Mouse (Mus musculus): ENCODE measurements around the gene Gm20479. TPM values are rescaled to one million over a fixed set of nuclear protein-coding genes. Genes with fewer than 3 reads are reported as not detected.

Gm20479 gene
- polyA plus RNA-seq, 1 experiment from 2014 or later, result 1.1 TPM

DNA sequence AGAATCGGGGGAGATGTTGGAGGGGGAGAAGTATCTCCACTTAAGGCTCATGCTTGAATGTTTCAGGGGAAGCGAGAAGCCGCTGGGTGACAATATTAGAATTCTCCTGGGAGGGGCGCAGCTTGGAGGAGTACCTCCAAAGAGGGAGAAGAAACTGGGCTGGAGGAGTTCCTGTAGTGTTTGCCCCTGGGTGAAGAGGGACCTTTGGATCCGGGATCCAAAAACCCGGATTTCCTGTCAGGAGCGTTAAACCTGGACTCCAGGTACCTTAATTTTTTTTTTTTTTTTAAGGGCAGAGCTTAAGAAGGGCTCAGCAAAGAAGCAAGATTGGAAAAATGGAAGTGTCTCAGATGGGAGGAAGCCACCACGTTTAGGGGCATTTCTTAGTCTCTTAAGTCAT lies 25.4 kb downstream of the Gm20479 start:
- Histone ChIP-seq H3K4me2 (ENCODE audit: low read depth, low read length) (peak overlapping the region; percentile 94), H3K27me3 (ENCODE audit: control insufficient read depth, insufficient read depth, low read depth, low read length) (peaks cover 42% of the 10 kb centered on the region), H3K4me3 (ENCODE audit: low read length) (peak overlapping the region; percentile 73), H3K4me1 (replicated peaks; ENCODE audit: control insufficient read depth, insufficient read depth, low read length) (peaks cover 47% of the 10 kb centered on the region), H3K9me3 (ENCODE audit: control insufficient read depth, low read length) (no peaks in the 10 kb centered on the region), H3K36me3 (ENCODE audit: control insufficient read depth, insufficient read depth, low read length) (0 out of 2 replicates have a peak, but pooled peaks cover 5% of the 10 kb centered on the region), H3K27ac (ENCODE audit: low read length) (peak overlapping the region; percentile 98), H3K9ac (ENCODE audit: low read length) (peak overlapping the region; percentile 92)
- WGBS, result 2% methylated on average over 8 of the region's 8 CpGs
- no peak for ATAC-seq (ENCODE audit: low read depth)

DNA sequence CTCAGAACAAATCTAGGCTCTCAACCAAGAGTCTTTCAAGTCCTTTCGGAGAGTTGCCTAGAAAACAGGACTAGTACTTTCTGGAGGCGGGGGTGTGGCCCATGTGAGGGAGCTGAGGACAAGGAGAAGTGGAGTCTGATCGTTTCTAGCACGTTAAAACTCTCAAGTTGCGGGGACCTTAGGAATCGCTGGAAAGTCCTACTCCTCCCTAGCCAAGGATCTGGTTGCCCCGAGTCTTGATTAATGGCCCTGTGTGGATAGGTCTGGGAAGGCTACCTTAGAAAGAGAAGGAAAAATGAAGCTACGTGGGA lies 25.7 kb downstream of the Gm20479 start:
- Histone ChIP-seq H3K4me1 (replicated peaks; ENCODE audit: control insufficient read depth, insufficient read depth, low read length) (peaks cover 49% of the 10 kb centered on the region), H3K9ac (ENCODE audit: low read length) (peak overlapping the region; percentile 92), H3K9me3 (ENCODE audit: control insufficient read depth, low read length) (no peaks in the 10 kb centered on the region), H3K27ac (ENCODE audit: low read length) (peak overlapping the region; percentile 98), H3K4me3 (ENCODE audit: low read length) (peak overlapping the region; percentile 73), H3K4me2 (ENCODE audit: low read depth, low read length) (peak overlapping the region; percentile 94), H3K27me3 (ENCODE audit: control insufficient read depth, insufficient read depth, low read depth, low read length) (peaks cover 39% of the 10 kb centered on the region), H3K36me3 (ENCODE audit: control insufficient read depth, insufficient read depth, low read length) (0 out of 2 replicates have a peak, but pooled peaks cover 5% of the 10 kb centered on the region)
- WGBS, result 3% methylated on average over 8 of the region's 8 CpGs
- ATAC-seq (ENCODE audit: low read depth), result no peak

DNA sequence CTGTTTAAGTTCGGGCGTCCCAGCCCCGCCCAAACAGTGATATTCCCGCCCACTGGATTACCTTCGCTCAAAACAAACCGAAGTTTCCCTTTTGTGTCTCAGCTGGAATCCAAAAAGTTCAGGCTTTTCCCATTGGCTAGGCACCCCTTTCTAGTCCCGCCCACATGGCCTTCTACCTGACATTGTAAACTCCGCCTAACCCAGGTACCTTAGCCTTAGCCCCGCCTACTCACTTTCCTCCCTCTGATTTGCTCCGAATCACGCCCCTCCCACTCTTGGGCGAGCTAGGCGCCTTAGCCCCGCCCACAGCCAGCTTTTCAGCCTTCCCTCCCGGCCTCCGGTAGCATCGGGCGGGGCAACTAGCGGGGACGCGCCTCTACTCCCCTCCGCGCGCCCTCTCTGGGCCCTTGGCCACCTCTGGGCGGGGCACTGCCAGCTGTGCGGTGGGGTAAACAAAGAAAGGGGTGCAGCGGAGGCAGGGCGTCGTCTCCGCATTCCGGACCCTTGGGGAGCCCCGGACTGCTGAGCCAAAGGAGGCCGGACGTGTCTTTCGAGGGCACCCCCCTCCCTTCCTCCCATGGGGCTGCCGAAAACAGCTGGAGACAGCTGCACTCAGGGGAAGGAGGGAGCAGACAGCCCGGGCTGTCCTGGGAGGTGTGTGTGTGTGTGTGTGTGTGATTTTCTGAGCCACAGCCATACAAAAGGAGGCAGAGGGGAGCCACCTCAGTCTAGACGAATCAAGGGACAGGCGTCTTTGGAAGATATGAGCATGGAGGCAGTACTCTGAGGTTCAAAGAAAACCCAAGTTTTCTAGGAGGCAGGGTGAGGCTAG lies 26.3 kb downstream of the Gm20479 start:
- peaks cover 50% of the 10 kb centered on the region for H3K4me1 ChIP-seq (replicated peaks; ENCODE audit: control insufficient read depth, insufficient read depth, low read length)
- H3K4me2 ChIP-seq (ENCODE audit: low read depth, low read length), result peak overlapping the region; percentile 94
- H3K27me3 ChIP-seq (ENCODE audit: control insufficient read depth, insufficient read depth, low read depth, low read length), result peaks cover 37% of the 10 kb centered on the region

DNA sequence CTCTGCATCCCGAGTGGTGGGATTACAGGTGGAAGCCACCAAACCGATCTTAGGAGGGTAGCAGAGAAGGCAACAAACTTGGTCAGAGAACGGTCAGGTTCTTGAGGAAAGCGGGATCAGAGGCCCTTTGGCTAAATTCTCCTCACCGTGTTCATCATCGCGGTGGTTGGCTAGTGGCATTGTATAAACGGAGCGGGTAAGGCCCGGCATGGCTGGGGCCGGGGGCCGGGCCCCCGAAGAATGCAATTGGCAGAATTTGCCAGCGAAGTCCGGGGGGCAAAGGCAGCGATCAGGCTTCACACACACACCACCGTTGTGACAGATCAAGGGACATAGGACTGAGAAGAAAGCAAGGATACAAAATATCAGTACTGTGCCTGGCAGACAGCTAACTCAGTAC lies 27.2 kb downstream of the Gm20479 start:
- Histone ChIP-seq H3K27ac (ENCODE audit: low read length) (no peak overlapping the region), H3K9me3 (ENCODE audit: control insufficient read depth, low read length) (no peaks in the 10 kb centered on the region), H3K9ac (ENCODE audit: low read length) (peak overlapping the region; percentile 64), H3K4me3 (ENCODE audit: low read length) (peak overlapping the region; percentile 73), H3K4me1 (replicated peaks; ENCODE audit: control insufficient read depth, insufficient read depth, low read length) (peaks cover 54% of the 10 kb centered on the region), H3K27me3 (ENCODE audit: control insufficient read depth, insufficient read depth, low read depth, low read length) (peaks cover 34% of the 10 kb centered on the region), H3K4me2 (ENCODE audit: low read depth, low read length) (peak overlapping the region; percentile 94), H3K36me3 (ENCODE audit: control insufficient read depth, insufficient read depth, low read length) (0 out of 2 replicates have a peak, but pooled peaks cover 5% of the 10 kb centered on the region)
- WGBS, result 24% methylated on average over 17 of the region's 17 CpGs
- ATAC-seq (ENCODE audit: low read depth), result no peak

More for the DNA sequence above, 26.3 kb downstream of the Gm20479 start:
- H3K9ac ChIP-seq (ENCODE audit: low read length), result peak overlapping the region; percentile 92
- WGBS, result under 1% methylated on average over 39 of the region's 39 CpGs
- H3K9me3 ChIP-seq (ENCODE audit: control insufficient read depth, low read length), result no peaks in the 10 kb centered on the region
- H3K36me3 ChIP-seq (ENCODE audit: control insufficient read depth, insufficient read depth, low read length), result 0 out of 2 replicates have a peak, but pooled peaks cover 5% of the 10 kb centered on the region
- ATAC-seq (ENCODE audit: low read depth), result peak; percentile 78
- peak overlapping the region; percentile 98 for H3K27ac ChIP-seq (ENCODE audit: low read length)
- peak overlapping the region; percentile 73 for H3K4me3 ChIP-seq (ENCODE audit: low read length)

DNA sequence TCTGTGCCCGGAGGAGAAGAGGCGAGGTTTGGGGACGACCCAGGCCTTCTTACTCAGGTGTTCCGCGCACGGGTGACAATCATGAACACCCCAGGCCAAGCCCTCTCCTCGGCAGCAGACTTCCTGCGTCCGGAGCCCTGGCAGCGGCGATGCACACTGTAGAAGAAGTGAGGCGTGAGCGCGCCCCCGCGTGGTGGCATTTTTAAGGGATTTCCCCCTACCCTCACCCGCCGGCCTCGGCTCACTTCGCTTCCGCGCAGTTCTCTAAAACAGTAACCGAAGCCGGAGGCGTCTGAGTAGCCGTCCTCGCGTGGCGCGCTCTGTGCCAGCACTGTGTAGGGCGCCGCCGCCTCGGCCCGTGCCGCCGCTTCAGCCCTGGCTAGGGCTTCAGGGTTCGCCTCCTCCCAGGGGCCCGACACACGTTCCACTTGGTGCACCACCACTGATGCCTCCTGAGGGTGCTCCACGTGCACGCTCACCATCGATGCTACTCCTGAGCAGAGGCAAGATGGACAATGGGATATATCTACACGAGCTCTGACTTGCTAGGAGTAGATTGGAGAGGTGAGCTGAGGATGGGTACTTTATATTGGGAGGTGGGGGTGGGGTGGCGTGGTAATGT lies 27.8 kb downstream of the Gm20479 start:
- peaks cover 29% of the 10 kb centered on the region for H3K27me3 ChIP-seq (ENCODE audit: control insufficient read depth, insufficient read depth, low read depth, low read length)
- H3K36me3 ChIP-seq (ENCODE audit: control insufficient read depth, insufficient read depth, low read length), result 0 out of 2 replicates have a peak, but pooled peaks cover 5% of the 10 kb centered on the region
- H3K9ac ChIP-seq (ENCODE audit: low read length), result peak overlapping the region; percentile 64
- H3K27ac ChIP-seq (ENCODE audit: low read length), result no peak overlapping the region; the same call in 1 of the 2 replicates
- peak; percentile 4 for ATAC-seq (ENCODE audit: low read depth)
- peak overlapping the region; percentile 94 for H3K4me2 ChIP-seq (ENCODE audit: low read depth, low read length)
- peaks cover 50% of the 10 kb centered on the region for H3K4me1 ChIP-seq (replicated peaks; ENCODE audit: control insufficient read depth, insufficient read depth, low read length)
- H3K9me3 ChIP-seq (ENCODE audit: control insufficient read depth, low read length), result no peaks in the 10 kb centered on the region
- WGBS, result 4% methylated on average over 45 of the region's 45 CpGs
- H3K4me3 ChIP-seq (ENCODE audit: low read length), result peak overlapping the region; percentile 73

DNA sequence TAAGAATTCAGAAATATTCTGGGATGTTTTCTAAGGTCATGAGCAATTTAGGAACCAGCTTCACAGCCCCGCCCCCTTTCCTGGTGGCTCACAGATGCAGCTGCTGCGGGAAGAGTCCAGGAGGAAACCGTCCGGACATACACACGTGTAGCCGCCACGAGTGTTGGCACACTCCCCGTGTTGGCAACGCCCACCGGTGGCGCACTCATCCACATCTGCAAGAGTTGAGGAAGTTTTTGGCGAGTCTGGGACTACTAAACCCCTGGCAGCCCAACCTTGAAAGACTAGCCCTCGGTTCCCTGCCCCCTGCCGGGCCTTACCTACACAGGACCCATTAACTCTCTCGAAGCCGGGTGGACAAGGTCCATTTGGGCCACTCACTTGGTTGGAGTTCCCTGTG lies 28.6 kb downstream of the Gm20479 start:
- no peak for ATAC-seq (ENCODE audit: low read depth)
- peaks cover 42% of the 10 kb centered on the region for H3K4me1 ChIP-seq (replicated peaks; ENCODE audit: control insufficient read depth, insufficient read depth, low read length)
- H3K36me3 ChIP-seq (ENCODE audit: control insufficient read depth, insufficient read depth, low read length), result peaks cover 7% of the 10 kb centered on the region; the same call in 1 of the 2 replicates
- no peak overlapping the region; the same call in 1 of the 2 replicates for H3K4me2 ChIP-seq (ENCODE audit: low read depth, low read length)
- H3K27me3 ChIP-seq (ENCODE audit: control insufficient read depth, insufficient read depth, low read depth, low read length), result peaks cover 21% of the 10 kb centered on the region
- H3K9ac ChIP-seq (ENCODE audit: low read length), result no peak overlapping the region
- H3K4me3 ChIP-seq (ENCODE audit: low read length), result no peak overlapping the region
- WGBS, result 33% methylated on average over 16 of the region's 16 CpGs
- no peaks in the 10 kb centered on the region for H3K9me3 ChIP-seq (ENCODE audit: control insufficient read depth, low read length)
- no peak overlapping the region for H3K27ac ChIP-seq (ENCODE audit: low read length)

DNA sequence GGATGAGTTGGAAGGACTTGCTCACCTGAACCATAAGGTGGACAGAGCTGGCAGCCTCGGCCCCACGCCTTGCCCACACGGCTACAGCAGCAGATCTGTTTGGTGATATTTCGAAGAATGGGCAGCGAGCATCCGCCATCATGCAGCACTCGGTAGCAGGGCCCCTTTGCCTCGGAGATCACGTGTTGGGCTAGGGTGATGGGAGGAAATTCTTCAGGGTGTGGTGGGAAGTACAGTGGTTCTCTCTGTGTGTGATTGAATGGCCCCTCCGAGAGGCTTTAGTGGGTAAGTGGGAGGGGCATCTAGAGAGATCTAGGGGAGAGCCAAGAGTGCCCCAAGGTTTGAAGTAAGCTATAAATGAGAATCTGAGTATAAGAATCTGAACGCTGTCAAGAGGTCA lies 29.1 kb downstream of the Gm20479 start:
- ATAC-seq (ENCODE audit: low read depth), result no peak
- Histone ChIP-seq H3K36me3 (ENCODE audit: control insufficient read depth, insufficient read depth, low read length) (peaks cover 11% of the 10 kb centered on the region), H3K4me2 (ENCODE audit: low read depth, low read length) (no peak overlapping the region), H3K4me3 (ENCODE audit: low read length) (no peak overlapping the region), H3K9me3 (ENCODE audit: control insufficient read depth, low read length) (no peaks in the 10 kb centered on the region), H3K4me1 (replicated peaks; ENCODE audit: control insufficient read depth, insufficient read depth, low read length) (peaks cover 41% of the 10 kb centered on the region), H3K9ac (ENCODE audit: low read length) (no peak overlapping the region), H3K27ac (ENCODE audit: low read length) (no peak overlapping the region), H3K27me3 (ENCODE audit: control insufficient read depth, insufficient read depth, low read depth, low read length) (peaks cover 18% of the 10 kb centered on the region)
- WGBS, result 83% methylated on average over 11 of the region's 11 CpGs

DNA sequence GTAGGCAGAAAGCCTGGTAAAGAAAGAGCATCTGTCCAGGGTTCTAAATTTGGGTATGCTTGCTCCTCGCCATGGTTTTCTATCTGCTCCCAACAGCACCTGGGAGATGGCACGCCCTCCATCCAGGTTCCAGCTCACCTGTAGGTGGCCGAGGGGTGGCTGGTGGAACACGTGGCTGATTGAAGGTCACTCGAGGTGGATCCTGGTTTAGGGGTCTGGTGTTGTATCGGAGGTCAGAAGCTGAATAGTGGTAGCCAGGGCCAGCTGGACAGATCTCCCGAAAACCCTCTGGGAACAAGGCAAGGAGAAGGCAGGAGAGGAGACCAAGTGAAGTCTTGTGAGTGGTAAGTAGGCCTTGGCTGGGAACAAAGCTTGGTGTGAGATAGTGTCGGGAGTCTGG lies 29.7 kb downstream of the Gm20479 start:
- no peak for ATAC-seq (ENCODE audit: low read depth)
- no peaks in the 10 kb centered on the region for H3K9me3 ChIP-seq (ENCODE audit: control insufficient read depth, low read length)
- H3K4me1 ChIP-seq (replicated peaks; ENCODE audit: control insufficient read depth, insufficient read depth, low read length), result peaks cover 35% of the 10 kb centered on the region
- 96% methylated on average over 8 of the region's 8 CpGs for WGBS
- no peak overlapping the region for H3K9ac ChIP-seq (ENCODE audit: low read length)
- peaks cover 17% of the 10 kb centered on the region for H3K27me3 ChIP-seq (ENCODE audit: control insufficient read depth, insufficient read depth, low read depth, low read length)
- no peak overlapping the region for H3K4me3 ChIP-seq (ENCODE audit: low read length)
- peaks cover 14% of the 10 kb centered on the region for H3K36me3 ChIP-seq (ENCODE audit: control insufficient read depth, insufficient read depth, low read length)
- no peak overlapping the region for H3K4me2 ChIP-seq (ENCODE audit: low read depth, low read length)
- no peak overlapping the region for H3K27ac ChIP-seq (ENCODE audit: low read length)

All from lung, embryonic 16.5 days (tissue).